Mouse (Mus musculus) MN1 (cell line): ENCODE measurements around the gene Olfr1535.

Experiments
- DNase-seq: peaks from one replicate; pipeline ENCODE4 v3.0.0-alpha.2; 2016; ENCODE audit warnings: low spot score

The Olfr1535 gene

DNA sequence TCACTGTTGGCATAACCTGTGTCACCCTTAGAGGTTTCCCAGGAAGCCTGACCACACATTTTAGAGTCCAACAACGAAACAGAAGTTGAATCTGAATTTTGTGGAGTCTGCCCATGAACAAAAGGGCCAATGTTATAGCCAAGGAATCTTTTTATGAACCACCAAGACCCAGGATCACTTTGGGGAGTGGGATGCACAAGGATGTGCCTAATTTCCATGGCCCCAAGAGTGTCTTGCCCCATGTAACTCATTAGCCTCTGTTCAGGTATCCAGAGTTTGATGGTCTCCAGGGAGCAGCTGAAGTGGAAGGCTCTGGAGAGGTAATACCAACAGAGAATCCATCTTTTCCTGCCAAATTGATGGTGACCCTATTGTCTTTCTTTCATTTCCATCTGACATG, at the start of gene Olfr1535:
Gene Olfr1535, minus strand, starts transcription at position 101 of the 400 bp plus-strand sequence.
- DNase-seq: no peak

GRCm38 (mm10) chr13:21591618-21592017, 31.9 kb upstream of the Olfr1535 start:
- DNase-seq: no peak

DNA sequence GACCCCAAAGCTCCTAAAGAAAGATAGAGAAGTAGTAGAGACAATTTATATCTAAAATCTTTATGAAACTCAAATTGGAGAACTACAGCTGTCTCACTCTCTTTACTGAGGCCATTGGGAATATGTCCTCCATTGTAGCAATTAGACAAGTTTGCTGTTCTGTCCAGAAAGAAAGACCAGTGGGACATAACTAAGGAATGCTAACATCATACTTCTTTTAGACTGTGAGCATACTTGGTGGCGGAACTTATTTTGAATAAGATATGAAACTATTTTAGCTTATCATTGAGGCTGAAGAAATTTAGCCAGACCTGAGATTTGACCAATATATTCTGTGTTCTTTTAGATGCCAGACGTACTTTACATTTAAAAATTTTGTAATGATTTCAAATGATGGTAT, 22.0 kb upstream of the Olfr1535 start, which contains the start of gene Olfr1364:
Gene Olfr1364, minus strand, starts transcription at position 101 of the 400 bp plus-strand sequence.
- DNase-seq: no peak

DNA sequence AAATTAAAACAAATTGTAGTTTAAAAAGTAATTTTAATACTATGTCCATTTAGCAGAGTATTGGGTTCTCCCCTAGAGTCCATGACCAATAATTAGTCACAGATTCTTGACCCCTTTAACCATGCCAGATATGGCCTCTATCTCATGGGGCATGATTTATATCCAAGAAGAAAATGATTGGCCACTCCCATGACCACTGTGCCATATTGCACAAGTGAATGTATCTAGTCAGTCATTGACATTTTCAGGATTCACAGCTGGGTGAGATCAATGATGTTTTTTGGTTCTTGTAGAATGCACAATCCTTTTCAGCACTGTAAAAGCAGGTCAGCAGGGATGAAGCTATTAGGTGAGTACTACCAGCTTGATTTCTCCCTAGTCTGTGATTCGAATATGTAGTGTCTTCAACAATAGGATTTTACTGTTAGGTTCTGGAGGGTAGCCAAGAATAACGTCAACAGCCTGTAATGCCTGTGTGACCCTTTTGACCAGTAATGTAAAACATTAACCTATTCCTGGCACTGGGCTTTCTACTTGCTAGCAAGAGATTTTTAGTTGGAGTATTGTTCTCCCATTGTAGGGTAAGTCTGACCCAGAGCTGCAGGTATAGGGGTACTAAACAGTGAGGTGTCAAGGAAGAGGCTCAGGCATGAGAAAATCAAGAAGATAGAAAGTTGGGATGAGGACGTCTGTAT, 9.1 kb downstream of the Olfr1535 start:
- DNase-seq: no peak

DNA sequence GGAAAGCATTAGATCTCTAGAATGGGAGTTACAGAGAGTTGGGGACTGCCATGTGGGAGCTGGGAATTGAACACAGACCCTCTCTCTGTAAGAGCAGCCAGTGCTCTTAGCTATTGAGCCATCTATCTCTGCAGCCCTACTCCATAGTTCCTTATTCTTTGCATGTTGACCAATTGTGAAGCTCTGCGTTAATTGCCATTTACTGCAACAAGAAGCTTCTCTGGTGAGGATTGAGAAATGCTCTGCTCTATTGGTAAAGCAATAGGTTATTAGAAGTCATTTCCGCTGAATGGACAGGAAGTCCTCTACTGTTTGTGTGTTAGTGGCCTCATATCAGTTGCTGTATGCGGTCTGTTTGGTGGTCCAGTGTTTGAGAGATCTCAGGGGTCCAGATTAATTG, 10.2 kb downstream of the Olfr1535 start:
- no peak for DNase-seq

DNA sequence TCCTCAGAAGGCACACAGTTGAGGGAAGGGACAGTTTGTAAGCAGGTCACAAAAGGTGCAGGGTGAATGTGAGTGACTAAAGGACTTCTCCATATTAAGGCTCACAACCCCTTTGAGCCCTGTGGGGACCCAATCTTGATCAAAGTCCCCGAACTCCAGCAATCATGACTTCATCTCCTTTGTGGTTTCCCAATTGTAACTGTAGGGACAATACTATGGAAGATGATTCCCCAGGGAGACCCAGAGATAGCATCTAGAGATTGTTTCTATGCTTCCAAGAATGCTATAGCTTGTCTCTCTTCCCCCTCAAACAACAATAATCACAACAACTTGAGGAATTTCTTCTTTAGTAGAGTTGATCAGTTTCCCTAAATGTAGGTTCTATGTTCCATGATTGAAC, 17.0 kb downstream of the Olfr1535 start, which contains the start of gene Olfr1366:
Gene Olfr1366, minus strand, starts transcription at position 101 of the 400 bp plus-strand sequence.
- DNase-seq: no peak

GRCm38 (mm10) chr13:21530781-21531201, 28.9 kb downstream of the Olfr1535 start, which contains the start of gene Zkscan8:
Gene Zkscan8, minus strand, starts transcription at chr13:21531120.
- peak; percentile 85 for DNase-seq

DNA sequence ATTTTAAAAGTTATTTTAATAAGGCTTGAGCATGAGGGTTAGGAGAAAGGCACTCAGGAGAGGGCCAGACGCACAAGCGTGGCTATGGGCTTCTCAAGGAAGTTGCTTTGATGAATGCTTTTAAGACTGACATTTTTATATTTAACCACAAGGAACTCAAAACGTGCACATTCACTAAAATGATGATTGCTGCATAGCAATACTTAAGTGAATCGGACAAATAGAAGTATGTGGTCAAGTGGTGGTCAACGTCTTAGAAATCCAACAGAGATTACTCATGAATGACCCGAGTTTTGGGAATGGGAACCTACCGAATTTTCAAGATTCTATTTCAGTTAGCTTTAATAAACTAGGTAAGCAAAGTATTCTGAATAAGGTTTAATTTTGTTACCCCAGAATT, 29.6 kb downstream of the Olfr1535 start:
- no peak for DNase-seq

GRCm38 (mm10) chr13:21506221-21506649, 53.5 kb downstream of the Olfr1535 start:
- peak; percentile 88 for DNase-seq
